Mouse (Mus musculus) olfactory bulb, adult 2 months (tissue): ENCODE measurements around the gene Lrrc51.

Experiments
- CTCF ChIP-seq: fragments of 200-500 bp; IDR thresholded peaks from 2 replicates; pipeline ENCODE4 v1.5.1; 2012; ENCODE audit warnings: low read depth, mild to moderate bottlenecking, low read length, moderate library complexity; ENCODE audit not compliant: insufficient read depth
- POLR2A ChIP-seq: fragments of 200-500 bp; IDR thresholded peaks from 2 replicates; pipeline ENCODE4 v1.6.1; 2012; ENCODE audit warnings: mild to moderate bottlenecking, low read depth, low read length, moderate library complexity; ENCODE audit not compliant: insufficient read depth

DNA sequence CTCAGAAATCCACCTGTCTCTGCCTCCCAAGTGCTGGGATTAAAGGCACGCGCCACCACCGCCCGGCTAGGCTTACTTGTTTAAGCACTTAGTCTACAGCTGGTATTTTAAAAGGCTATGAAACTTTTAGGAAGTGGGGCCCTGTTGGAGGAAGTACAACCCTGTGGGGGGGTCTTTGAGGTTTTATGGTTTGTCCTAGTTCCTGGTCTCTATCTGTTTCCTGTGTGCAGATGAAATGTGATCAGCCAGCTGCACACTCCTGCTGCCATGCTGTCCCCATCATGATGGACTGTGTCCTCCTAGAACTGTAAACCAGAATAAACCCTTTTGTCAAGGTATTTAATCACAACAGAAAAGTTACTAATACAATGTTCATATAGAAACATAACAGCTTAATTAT is 49.5 kb downstream of the Lrrc51 start:
- TF ChIP-seq POLR2A = no peak
- no peak for TF ChIP-seq CTCF
